Mouse (Mus musculus) ES-CJ7 (cell line): Measurements from ENCODE around the gene Klrb1c.
A peak's percentile ranks its signal among the peaks of the same experiment; 100 is the strongest.
"Not testable (repeated sequence)": the region's sequence is repeated elsewhere in the genome, so short reads cannot be mapped to it uniquely, and the experiment has no call there.

ENCODE experiments used
- DNase-seq: peaks from one replicate; pipeline ENCODE4 v3.0.0; 2011; ENCODE audit warnings: low read depth, low spot score

Gene Klrb1c

GRCm38 (mm10) chr6:128797936-128798771, 9.1 kb upstream of the Klrb1c start:
- peak; percentile 66 for DNase-seq

GRCm38 (mm10) chr6:128797185-128797905, 8.3 kb upstream of the Klrb1c start:
- peak; percentile 40 for DNase-seq

GRCm38 (mm10) chr6:128796321-128796955, 7.4 kb upstream of the Klrb1c start:
- DNase-seq = no peak

GRCm38 (mm10) chr6:128793734-128794133, 4.7 kb upstream of the Klrb1c start:
- no peak for DNase-seq

GRCm38 (mm10) chr6:128790491-128790994, 1.5 kb upstream of the Klrb1c start:
- DNase-seq = peak; percentile 54

GRCm38 (mm10) chr6:128788517-128788916, 498 bp downstream of the Klrb1c start:
- no peak for DNase-seq

GRCm38 (mm10) chr6:128786396-128786795, 2.6 kb downstream of the Klrb1c start:
- DNase-seq = not testable (repeated sequence)

- DNase-seq = peak; percentile 1
Measured at GRCm38 (mm10) chr6:128769481-128770253, 19.3 kb downstream of the Klrb1c start.

GRCm38 (mm10) chr6:128768047-128768446, 21.0 kb downstream of the Klrb1c start:
- peak; percentile 1 for DNase-seq

GRCm38 (mm10) chr6:128766486-128767254, 22.3 kb downstream of the Klrb1c start:
- DNase-seq = peak; percentile 75

GRCm38 (mm10) chr6:128765211-128765610, 23.8 kb downstream of the Klrb1c start:
- DNase-seq = peak; percentile 40

- no peak for DNase-seq
Measured at GRCm38 (mm10) chr6:128764598-128764997, 24.4 kb downstream of the Klrb1c start.

- DNase-seq = peak; percentile 100
Measured at GRCm38 (mm10) chr6:128763736-128764523, 25.1 kb downstream of the Klrb1c start.

- DNase-seq = peak; percentile 10
Measured at GRCm38 (mm10) chr6:128762892-128763670, 25.9 kb downstream of the Klrb1c start.

GRCm38 (mm10) chr6:128761144-128761540, 27.9 kb downstream of the Klrb1c start:
- DNase-seq = no peak

GRCm38 (mm10) chr6:128760416-128761143, 28.4 kb downstream of the Klrb1c start:
- peak; percentile 90 for DNase-seq

- peak; percentile 93 for DNase-seq
Measured at GRCm38 (mm10) chr6:128760016-128760415, 29.0 kb downstream of the Klrb1c start.
